Mouse (Mus musculus) hindbrain, embryonic 11.5 days (tissue): ENCODE measurements around the gene Vmn1r116. TPM values are rescaled to one million over a fixed set of nuclear protein-coding genes. Genes with fewer than 3 reads are reported as not detected.
"Not testable (repeated sequence)": the region's sequence is repeated elsewhere in the genome, so short reads cannot be mapped to it uniquely, and the experiment has no call there.

Experiments used
- ATAC-seq: fragments of 200-750 bp; cut with Nextera tagmentation; 2 replicates; pipeline ENCODE4 v1.8.0; 2017; ENCODE audit warnings: mild to moderate bottlenecking, moderate TSS enrichment, moderate library complexity; ENCODE audit not compliant: low FRiP score
- DNase-seq: peaks from one replicate; pipeline ENCODE4 v3.0.0-alpha.2; 2015; ENCODE audit warnings: low spot score
- H3K27ac ChIP-seq: fragments of 300-500 bp; sonication (generic); 2 replicates; pipeline ENCODE4 v1.5.1; 2014; ENCODE audit warnings: mild to moderate bottlenecking, low read depth, low read length
- H3K27me3 ChIP-seq: fragments of 300-500 bp; sonication (generic); 2 replicates; pipeline ENCODE4 v1.6.1; 2014; ENCODE audit warnings: mild to moderate bottlenecking, low read length, moderate library complexity, mixed read lengths; ENCODE audit not compliant: control insufficient read depth, insufficient read depth
- H3K36me3 ChIP-seq: fragments of 300-500 bp; sonication (generic); 2 replicates; pipeline ENCODE4 v1.6.1; 2014; ENCODE audit warnings: mild to moderate bottlenecking, low read length, moderate library complexity, mixed read lengths; ENCODE audit not compliant: control insufficient read depth, insufficient read depth
- H3K4me1 ChIP-seq: fragments of 300-500 bp; sonication (generic); replicated peaks from 2 replicates; pipeline ENCODE4 v1.6.1; 2014; ENCODE audit warnings: low read length, mixed read lengths; ENCODE audit not compliant: control insufficient read depth, insufficient read depth
- H3K4me2 ChIP-seq: fragments of 300-500 bp; sonication (generic); replicated peaks from 2 replicates; pipeline ENCODE4 v1.6.1; 2014; ENCODE audit warnings: mild to moderate bottlenecking, low read depth, low read length
- H3K4me3 ChIP-seq: fragments of 300-500 bp; sonication (generic); 2 replicates; pipeline ENCODE4 v1.5.1; 2014; ENCODE audit warnings: low read depth, low read length
- H3K9ac ChIP-seq: fragments of 300-500 bp; sonication (generic); 2 replicates; pipeline ENCODE4 v1.6.1; 2014; ENCODE audit warnings: low read depth, low read length
- H3K9me3 ChIP-seq: fragments of 300-500 bp; sonication (generic); 2 replicates; pipeline ENCODE4 v1.6.1; 2016; ENCODE audit warnings: low read length; ENCODE audit not compliant: control insufficient read depth
- WGBS: fragments of 180-500 bp; shearing (Covaris S2); extraction: QIAGEN DNeasy Blood & Tissue Kit; methylation state at CpG from one replicate; pipeline ENCODE4 v1.1.7; 2014; 5-methylcytosine and 5-hydroxymethylcytosine counted together
- polyA plus RNA-seq: library from polyadenylated mRNA; unstranded; fragments of >200 nt; fragmentation: Nextera tagmentation; extraction: Ambion mirVana; gene quantifications from 2 replicates; pipeline ENCODE4 v1.2.1, GENCODE M21; 2014

Gene Vmn1r116
- polyA plus RNA-seq, result not detected in 2 replicates

DNA sequence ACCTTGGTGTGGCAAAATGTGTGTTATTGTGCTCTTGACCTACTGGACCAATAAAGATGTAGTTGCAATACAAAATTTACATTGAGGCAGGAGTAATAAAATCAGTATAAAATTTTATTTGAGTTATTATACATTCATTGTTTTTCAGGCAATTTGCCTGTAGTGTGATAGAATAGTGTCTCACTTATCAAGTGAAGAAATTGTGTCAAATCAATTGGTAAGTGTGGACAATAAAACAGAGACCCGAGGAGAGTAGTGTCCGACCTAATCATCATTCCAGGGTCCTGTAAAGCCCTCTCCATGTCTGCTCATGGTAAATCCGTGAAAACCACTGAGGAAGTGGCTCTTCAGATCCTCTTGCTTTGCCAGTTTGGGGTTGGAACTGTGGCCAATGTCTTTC is at the start of gene Vmn1r116:
TSS of gene Vmn1r116 (plus strand) at position 301 of the 400 bp plus-strand sequence.
- not testable (repeated sequence) for H3K4me1 ChIP-seq, ATAC-seq, H3K4me3 ChIP-seq, DNase-seq, H3K27me3 ChIP-seq, H3K27ac ChIP-seq, H3K9ac ChIP-seq, H3K36me3 ChIP-seq, H3K9me3 ChIP-seq, H3K4me2 ChIP-seq
- WGBS, result 53% methylated on average over 3 of the region's 3 CpGs

DNA sequence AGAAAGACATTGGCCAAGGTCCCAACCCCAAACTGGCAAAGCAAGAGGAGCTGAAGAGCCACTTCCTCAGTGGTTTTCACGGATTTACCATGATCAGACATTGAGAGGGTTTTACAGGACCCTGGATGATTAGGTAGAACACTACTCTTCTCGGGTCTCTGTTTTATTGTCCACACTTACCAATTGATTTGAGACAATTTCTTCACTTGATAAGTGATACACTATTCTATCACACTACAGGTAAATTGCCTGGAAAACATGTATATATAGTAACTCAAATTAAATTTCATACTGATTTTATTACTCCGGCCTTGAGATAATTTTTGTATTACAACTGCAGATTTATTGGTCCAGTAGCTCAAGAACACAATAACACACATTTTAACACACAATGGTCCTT is 27.2 kb upstream of the Vmn1r116 start, which contains the start of gene Vmn1r115:
TSS of gene Vmn1r115 (minus strand) at position 101 of the 400 bp plus-strand sequence.
- 100% methylated on average over 1 of the region's 3 CpGs for WGBS

DNA sequence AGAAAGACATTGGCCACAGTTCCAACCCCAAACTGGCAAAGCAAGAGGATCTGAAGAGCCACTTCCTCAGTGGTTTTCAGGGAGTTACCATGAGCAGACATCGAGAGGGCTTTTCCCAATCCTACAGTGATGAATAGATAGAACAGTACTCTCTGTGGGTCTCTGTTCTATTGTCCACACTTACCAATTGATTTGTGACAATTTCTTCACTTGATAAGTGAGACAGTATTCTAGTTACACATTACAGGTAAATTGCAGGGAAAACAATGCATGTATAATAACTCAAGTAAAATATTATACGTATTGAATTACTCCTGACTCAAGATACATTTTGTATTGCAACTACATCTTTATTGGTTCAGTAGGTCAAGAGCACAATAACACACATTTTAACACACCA is 12.0 kb downstream of the Vmn1r116 start, which contains the start of gene Vmn1r117:
TSS of gene Vmn1r117 (minus strand) at position 101 of the 400 bp plus-strand sequence.
- not testable (repeated sequence) for DNase-seq, ATAC-seq, H3K9ac ChIP-seq, H3K4me2 ChIP-seq, H3K4me1 ChIP-seq, H3K9me3 ChIP-seq, H3K4me3 ChIP-seq, H3K36me3 ChIP-seq, H3K27ac ChIP-seq, H3K27me3 ChIP-seq
- no CpG with 5 or more reads among the region's 2 CpGs for WGBS

More for the DNA sequence above, 27.2 kb upstream of the Vmn1r116 start, which contains the start of gene Vmn1r115:
- not testable (repeated sequence) for DNase-seq, H3K27ac ChIP-seq, H3K4me1 ChIP-seq, H3K9ac ChIP-seq, H3K9me3 ChIP-seq, H3K4me3 ChIP-seq, ATAC-seq, H3K27me3 ChIP-seq, H3K36me3 ChIP-seq, H3K4me2 ChIP-seq

GRCm38 (mm10) chr7:20912247-20912646 is 40.2 kb downstream of the Vmn1r116 start, which contains the start of gene Vmn1r118:
Gene Vmn1r118 (minus strand): TSS chr7:20912347.
- not testable (repeated sequence) for H3K27me3 ChIP-seq, H3K4me1 ChIP-seq, H3K27ac ChIP-seq, H3K9me3 ChIP-seq, H3K4me3 ChIP-seq, H3K4me2 ChIP-seq, DNase-seq, ATAC-seq, H3K9ac ChIP-seq, H3K36me3 ChIP-seq
- no CpG with 5 or more reads among the region's 2 CpGs for WGBS

Other genes starting within 250 kb of the Vmn1r116 start
- gene Vmn1r107, start 203.3 kb upstream of the Vmn1r116 start, polyA plus RNA-seq, result not detected in 2 replicates
- gene Vmn1r111, start 169.0 kb upstream of the Vmn1r116 start, polyA plus RNA-seq, result not detected in 2 replicates
- gene Gm10668, start 141.6 kb upstream of the Vmn1r116 start, polyA plus RNA-seq, result not detected in 2 replicates
- not detected in 2 replicates for gene Vmn1r112, start 101.1 kb upstream of the Vmn1r116 start, polyA plus RNA-seq
- gene Vmn1r113, start 85.0 kb upstream of the Vmn1r116 start, polyA plus RNA-seq, result not detected in 2 replicates
- gene Vmn1r114, start 60.1 kb upstream of the Vmn1r116 start, polyA plus RNA-seq, result not detected in 2 replicates
- gene Vmn1r115, start 27.3 kb upstream of the Vmn1r116 start, polyA plus RNA-seq, result not detected in 2 replicates
- gene Vmn1r117, start 11.9 kb downstream of the Vmn1r116 start, polyA plus RNA-seq, result not detected in 2 replicates
- gene Vmn1r118, start 40.1 kb downstream of the Vmn1r116 start, polyA plus RNA-seq, result not detected in 2 replicates
- not detected in 2 replicates for gene Vmn1r119, start 140.2 kb downstream of the Vmn1r116 start, polyA plus RNA-seq
- gene Vmn1r120, start 181.5 kb downstream of the Vmn1r116 start, polyA plus RNA-seq, result not detected in 2 replicates
- gene Vmn1r121, start 226.3 kb downstream of the Vmn1r116 start, polyA plus RNA-seq, result not detected in 2 replicates